Mouse (Mus musculus): ENCODE results near the gene Hmgxb4. TPM values are rescaled to one million over a fixed set of nuclear protein-coding genes. Genes with fewer than 3 reads are reported as not detected.
A peak's percentile ranks its signal among the peaks of the same experiment; 100 is the strongest.
"Not testable (repeated sequence)": the region's sequence is repeated elsewhere in the genome, so short reads cannot be mapped to it uniquely, and the experiment has no call there.

The Hmgxb4 gene
- 46.2 and 49.1 TPM in 2 replicates for polyA plus RNA-seq (2015; fragmentation: Nextera tagmentation; extraction: Ambion mirVana)

GRCm38 (mm10) chr8:74993081-74993474 is at the start of gene Hmgxb4:
Gene Hmgxb4, plus strand, starts transcription at chr8:74993356.
- Histone ChIP-seq H3K9ac (replicated peaks) (peak within 1 kb of the TSS; percentile 99), H3K4me2 (replicated peaks) (peak within 1 kb of the TSS; percentile 47), H3K36me3 (no peaks in the 10 kb centered on the region), H3K4me1 (peaks cover 16% of the 10 kb centered on the region), H3K9me3 (no peaks in the 10 kb centered on the region), H3K4me3 (peak within 1 kb of the TSS; percentile 93), H3K27ac (replicated peaks) (peak within 1 kb of the TSS; percentile 97), H3K27me3 (no peaks in the 10 kb centered on the region)
- ATAC-seq (replicated peaks): peak; percentile 27
- WGBS: 10% methylated on average over 8 of the region's 8 CpGs

- Histone ChIP-seq H3K4me3 (no peak overlapping the region), H3K27me3 (no peaks in the 10 kb centered on the region), H3K9me3 (no peaks in the 10 kb centered on the region), H3K4me1 (no peaks in the 10 kb centered on the region), H3K27ac (replicated peaks) (no peak overlapping the region), H3K36me3 (no peaks in the 10 kb centered on the region), H3K9ac (replicated peaks) (no peak overlapping the region), H3K4me2 (replicated peaks) (no peak overlapping the region)
- no peak for ATAC-seq (replicated peaks)
- WGBS: 89% methylated on average over 1 of the region's 1 CpGs
Measured at GRCm38 (mm10) chr8:74949445-74949844, 43.7 kb upstream of the Hmgxb4 start.

- Histone ChIP-seq H3K9me3 (no peaks in the 10 kb centered on the region), H3K27me3 (no peaks in the 10 kb centered on the region), H3K27ac (replicated peaks) (no peak overlapping the region), H3K36me3 (no peaks in the 10 kb centered on the region), H3K4me3 (no peak overlapping the region), H3K4me2 (replicated peaks) (no peak overlapping the region), H3K9ac (replicated peaks) (no peak overlapping the region), H3K4me1 (no peaks in the 10 kb centered on the region)
- WGBS: 78% methylated on average over 5 of the region's 5 CpGs
- no peak for ATAC-seq (replicated peaks)
Measured at GRCm38 (mm10) chr8:74963983-74964382, 29.2 kb upstream of the Hmgxb4 start.

- H3K36me3 ChIP-seq; H3K4me1 ChIP-seq; H3K27me3 ChIP-seq; H3K4me2 ChIP-seq (replicated peaks); H3K9ac ChIP-seq (replicated peaks); H3K27ac ChIP-seq (replicated peaks); ATAC-seq (replicated peaks); H3K9me3 ChIP-seq; H3K4me3 ChIP-seq: not testable (repeated sequence)
- WGBS: 91% methylated on average over 3 of the region's 3 CpGs
Measured at GRCm38 (mm10) chr8:74970286-74970685, 22.9 kb upstream of the Hmgxb4 start.

- H3K27ac ChIP-seq (replicated peaks): no peak overlapping the region
- no peaks in the 10 kb centered on the region for H3K36me3 ChIP-seq
- WGBS: 92% methylated on average over 4 of the region's 4 CpGs
- no peak overlapping the region for H3K4me3 ChIP-seq
- H3K27me3 ChIP-seq: no peaks in the 10 kb centered on the region
- no peak overlapping the region for H3K9ac ChIP-seq (replicated peaks)
- H3K9me3 ChIP-seq: no peaks in the 10 kb centered on the region
- no peaks in the 10 kb centered on the region for H3K4me1 ChIP-seq
- ATAC-seq (replicated peaks): no peak
- H3K4me2 ChIP-seq (replicated peaks): no peak overlapping the region
Measured at GRCm38 (mm10) chr8:74971636-74972035, 21.5 kb upstream of the Hmgxb4 start.

- Histone ChIP-seq H3K4me1 (no peaks in the 10 kb centered on the region), H3K4me2 (replicated peaks) (no peak overlapping the region), H3K27ac (replicated peaks) (no peak overlapping the region), H3K27me3 (no peaks in the 10 kb centered on the region), H3K4me3 (no peak overlapping the region), H3K9ac (replicated peaks) (no peak overlapping the region), H3K36me3 (no peaks in the 10 kb centered on the region), H3K9me3 (no peaks in the 10 kb centered on the region)
- 84% methylated on average over 7 of the region's 7 CpGs for WGBS
- ATAC-seq (replicated peaks): no peak
Measured at GRCm38 (mm10) chr8:74972322-74972883, 20.8 kb upstream of the Hmgxb4 start.

- Histone ChIP-seq H3K27me3 (no peaks in the 10 kb centered on the region), H3K27ac (replicated peaks) (no peak overlapping the region), H3K9me3 (no peaks in the 10 kb centered on the region), H3K9ac (replicated peaks) (no peak overlapping the region), H3K4me3 (no peak overlapping the region), H3K4me2 (replicated peaks) (no peak overlapping the region), H3K4me1 (no peaks in the 10 kb centered on the region), H3K36me3 (no peaks in the 10 kb centered on the region)
- WGBS: 53% methylated on average over 8 of the region's 8 CpGs
- ATAC-seq (replicated peaks): 0 out of 2 replicates have a peak, but pooled peaks have one; percentile 28
Measured at GRCm38 (mm10) chr8:74973121-74973869, 19.9 kb upstream of the Hmgxb4 start.

- 81% methylated on average over 2 of the region's 2 CpGs for WGBS
- ATAC-seq (replicated peaks): no peak
- no peaks in the 10 kb centered on the region for H3K9me3 ChIP-seq
- no peaks in the 10 kb centered on the region for H3K27me3 ChIP-seq
- H3K4me1 ChIP-seq: no peaks in the 10 kb centered on the region
- H3K36me3 ChIP-seq: no peaks in the 10 kb centered on the region
- no peak overlapping the region for H3K4me2 ChIP-seq (replicated peaks)
- no peak overlapping the region for H3K27ac ChIP-seq (replicated peaks)
- no peak overlapping the region for H3K9ac ChIP-seq (replicated peaks)
- H3K4me3 ChIP-seq: no peak overlapping the region
Measured at GRCm38 (mm10) chr8:74973904-74974303, 19.3 kb upstream of the Hmgxb4 start.

GRCm38 (mm10) chr8:74977427-74977826 is 15.7 kb upstream of the Hmgxb4 start:
- no peaks in the 10 kb centered on the region for H3K36me3 ChIP-seq
- ATAC-seq (replicated peaks): no peak
- H3K27me3 ChIP-seq: no peaks in the 10 kb centered on the region
- H3K4me2 ChIP-seq (replicated peaks): no peak overlapping the region
- H3K27ac ChIP-seq (replicated peaks): no peak overlapping the region
- H3K9ac ChIP-seq (replicated peaks): no peak overlapping the region
- no peaks in the 10 kb centered on the region for H3K9me3 ChIP-seq
- no peaks in the 10 kb centered on the region for H3K4me1 ChIP-seq
- H3K4me3 ChIP-seq: no peak overlapping the region
- WGBS: 69% methylated on average over 1 of the region's 1 CpGs

GRCm38 (mm10) chr8:74980060-74980710 is 13.0 kb upstream of the Hmgxb4 start:
- no peak overlapping the region for H3K4me3 ChIP-seq
- H3K9ac ChIP-seq (replicated peaks): no peak overlapping the region
- 74% methylated on average over 9 of the region's 9 CpGs for WGBS
- H3K9me3 ChIP-seq: no peaks in the 10 kb centered on the region
- H3K4me1 ChIP-seq: no peaks in the 10 kb centered on the region
- H3K4me2 ChIP-seq (replicated peaks): no peak overlapping the region
- H3K27ac ChIP-seq (replicated peaks): no peak overlapping the region
- ATAC-seq (replicated peaks): 0 out of 2 replicates have a peak, but pooled peaks have one; percentile 26
- H3K36me3 ChIP-seq: no peaks in the 10 kb centered on the region
- no peaks in the 10 kb centered on the region for H3K27me3 ChIP-seq

- no peak overlapping the region for H3K4me2 ChIP-seq (replicated peaks)
- H3K27ac ChIP-seq (replicated peaks): no peak overlapping the region
- peak; percentile 70 for ATAC-seq (replicated peaks)
- no peaks in the 10 kb centered on the region for H3K4me1 ChIP-seq
- 1% methylated on average over 5 of the region's 5 CpGs for WGBS
- H3K36me3 ChIP-seq: no peaks in the 10 kb centered on the region
- no peaks in the 10 kb centered on the region for H3K27me3 ChIP-seq
- no peaks in the 10 kb centered on the region for H3K9me3 ChIP-seq
- no peak overlapping the region for H3K4me3 ChIP-seq
- no peak overlapping the region for H3K9ac ChIP-seq (replicated peaks)
Measured at GRCm38 (mm10) chr8:74980711-74981062, 12.5 kb upstream of the Hmgxb4 start.

- no peak for ATAC-seq (replicated peaks)
- 91% methylated on average over 6 of the region's 6 CpGs for WGBS
- Histone ChIP-seq H3K9me3 (no peaks in the 10 kb centered on the region), H3K9ac (replicated peaks) (no peak overlapping the region), H3K4me1 (no peaks in the 10 kb centered on the region), H3K27ac (replicated peaks) (no peak overlapping the region), H3K4me2 (replicated peaks) (no peak overlapping the region), H3K27me3 (no peaks in the 10 kb centered on the region), H3K4me3 (no peak overlapping the region), H3K36me3 (no peaks in the 10 kb centered on the region)
Measured at GRCm38 (mm10) chr8:74981809-74982208, 11.3 kb upstream of the Hmgxb4 start.
